Mouse (Mus musculus): ENCODE measurements around the gene Dmrtb1.

GRCm38 (mm10) chr4:107638303-107638702 lies 45.7 kb downstream of the Dmrtb1 start:
- TF ChIP-seq CTCF (IDR thresholded peaks at IDR 0.05) (no peak), EP300 (IDR thresholded peaks at IDR 0.05) (no peak)

All from lung, postnatal 0 days (tissue).